Mouse (Mus musculus): ENCODE measurements around the gene Nfkbib. TPM values are rescaled to one million over a fixed set of nuclear protein-coding genes. Genes with fewer than 3 reads are reported as not detected.

Nfkbib gene
- polyA plus RNA-seq, 1 experiment from 2014 or later, result 29.5 TPM

GRCm38 (mm10) chr7:28807641-28808220 lies 40.4 kb upstream of the Nfkbib start:
- H3K27ac ChIP-seq (replicated peaks in 1 of 2; ENCODE audit: control insufficient read depth in 1 of 2, insufficient read depth in 1 of 2, low read depth in 2 of 2, low read length in 2 of 2), result peak overlapping the region; percentile 100
- H3K4me3 ChIP-seq (ENCODE audit: control insufficient read depth in 1 of 2, insufficient read depth in 1 of 2, low read depth in 1 of 2, low read length in 2 of 2), result peak overlapping the region; percentile 68 to 71
- WGBS, result 40% methylated on average over 7 of the region's 8 CpGs
- H3K9ac ChIP-seq (ENCODE audit: low read length), result peak overlapping the region; percentile 93
- no peak for ATAC-seq (ENCODE audit: insufficient number of reproducible peaks, insufficient read depth, low FRiP score, low read depth)
- H3K27me3 ChIP-seq (ENCODE audit: control insufficient read depth, insufficient read depth, low read length), result no peaks in the 10 kb centered on the region
- no peaks in the 10 kb centered on the region for H3K9me3 ChIP-seq (ENCODE audit: control insufficient read depth, low read length)
- peaks cover 22 to 34% of the 10 kb centered on the region in 2 experiments for H3K4me1 ChIP-seq (ENCODE audit: control insufficient read depth in 2 of 2, insufficient read depth in 2 of 2, low read length in 2 of 2)
- H3K4me2 ChIP-seq (ENCODE audit: low read length), result peak overlapping the region; percentile 97
- H3K36me3 ChIP-seq (ENCODE audit: control insufficient read depth, insufficient read depth, low read length), result peaks cover 10% of the 10 kb centered on the region

- H3K9ac ChIP-seq (ENCODE audit: low read length), result no peak overlapping the region
- 81% methylated on average over 4 of the region's 4 CpGs for WGBS
- no peak for ATAC-seq (ENCODE audit: insufficient number of reproducible peaks, insufficient read depth, low FRiP score, low read depth)
- H3K4me1 ChIP-seq (ENCODE audit: control insufficient read depth in 2 of 2, insufficient read depth in 2 of 2, low read length in 2 of 2), result peaks cover 20 to 33% of the 10 kb centered on the region in 2 experiments
- H3K36me3 ChIP-seq (ENCODE audit: control insufficient read depth, insufficient read depth, low read length), result peaks cover 1% of the 10 kb centered on the region
- H3K27ac ChIP-seq (replicated peaks in 1 of 2; ENCODE audit: control insufficient read depth in 1 of 2, insufficient read depth in 1 of 2, low read depth in 2 of 2, low read length in 2 of 2), result no peak overlapping the region
- H3K4me3 ChIP-seq (ENCODE audit: control insufficient read depth in 1 of 2, insufficient read depth in 1 of 2, low read depth in 1 of 2, low read length in 2 of 2), result no peak overlapping the region
- no peak overlapping the region for H3K4me2 ChIP-seq (ENCODE audit: low read length)
- H3K27me3 ChIP-seq (ENCODE audit: control insufficient read depth, insufficient read depth, low read length), result no peaks in the 10 kb centered on the region
- H3K9me3 ChIP-seq (ENCODE audit: control insufficient read depth, low read length), result no peaks in the 10 kb centered on the region
Observed at GRCm38 (mm10) chr7:28806869-28807268, 39.6 kb upstream of the Nfkbib start.

- H3K4me2 ChIP-seq (ENCODE audit: low read length), result no peak overlapping the region
- H3K4me1 ChIP-seq (ENCODE audit: control insufficient read depth in 2 of 2, insufficient read depth in 2 of 2, low read length in 2 of 2), result peaks cover 22 to 39% of the 10 kb centered on the region in 2 experiments
- no peaks in the 10 kb centered on the region for H3K36me3 ChIP-seq (ENCODE audit: control insufficient read depth, insufficient read depth, low read length)
- no peak for ATAC-seq (ENCODE audit: insufficient number of reproducible peaks, insufficient read depth, low FRiP score, low read depth)
- no peak overlapping the region for H3K9ac ChIP-seq (ENCODE audit: low read length)
- H3K27ac ChIP-seq (replicated peaks in 1 of 2; ENCODE audit: control insufficient read depth in 1 of 2, insufficient read depth in 1 of 2, low read depth in 2 of 2, low read length in 2 of 2), result peak overlapping the region; percentile 87 to 93
- WGBS, result 39% methylated on average over 4 of the region's 4 CpGs
- H3K4me3 ChIP-seq (ENCODE audit: control insufficient read depth in 1 of 2, insufficient read depth in 1 of 2, low read depth in 1 of 2, low read length in 2 of 2), result no peak overlapping the region
- no peaks in the 10 kb centered on the region for H3K27me3 ChIP-seq (ENCODE audit: control insufficient read depth, insufficient read depth, low read length)
- no peaks in the 10 kb centered on the region for H3K9me3 ChIP-seq (ENCODE audit: control insufficient read depth, low read length)
Observed at GRCm38 (mm10) chr7:28803756-28804155, 36.4 kb upstream of the Nfkbib start.

- WGBS, result 8% methylated on average over 10 of the region's 10 CpGs
Observed at GRCm38 (mm10) chr7:28802846-28803588, 35.7 kb upstream of the Nfkbib start.

GRCm38 (mm10) chr7:28801901-28802670 lies 34.8 kb upstream of the Nfkbib start:
- Histone ChIP-seq H3K4me3 (ENCODE audit: control insufficient read depth in 1 of 2, insufficient read depth in 1 of 2, low read depth in 1 of 2, low read length in 2 of 2) (no peak overlapping the region), H3K9me3 (ENCODE audit: control insufficient read depth, low read length) (no peaks in the 10 kb centered on the region), H3K4me1 (ENCODE audit: control insufficient read depth in 2 of 2, insufficient read depth in 2 of 2, low read length in 2 of 2) (peaks cover 14 to 31% of the 10 kb centered on the region in 2 experiments), H3K27ac (replicated peaks in 1 of 2; ENCODE audit: control insufficient read depth in 1 of 2, insufficient read depth in 1 of 2, low read depth in 2 of 2, low read length in 2 of 2) (peak overlapping the region; percentile 90 to 93), H3K9ac (ENCODE audit: low read length) (peak overlapping the region; percentile 47; the same call in 1 of the 2 replicates), H3K4me2 (ENCODE audit: low read length) (peak overlapping the region; percentile 40), H3K36me3 (ENCODE audit: control insufficient read depth, insufficient read depth, low read length) (no peaks in the 10 kb centered on the region), H3K27me3 (ENCODE audit: control insufficient read depth, insufficient read depth, low read length) (no peaks in the 10 kb centered on the region)
- 31% methylated on average over 10 of the region's 10 CpGs for whole genome bisulfite sequencing
- no peak for ATAC-seq (ENCODE audit: insufficient number of reproducible peaks, insufficient read depth, low FRiP score, low read depth)

More at GRCm38 (mm10) chr7:28802846-28803588, 35.7 kb upstream of the Nfkbib start:
- H3K36me3 ChIP-seq (ENCODE audit: control insufficient read depth, insufficient read depth, low read length), result no peaks in the 10 kb centered on the region
- peaks cover 20 to 36% of the 10 kb centered on the region in 2 experiments for H3K4me1 ChIP-seq (ENCODE audit: control insufficient read depth in 2 of 2, insufficient read depth in 2 of 2, low read length in 2 of 2)
- H3K4me3 ChIP-seq (ENCODE audit: control insufficient read depth in 1 of 2, insufficient read depth in 1 of 2, low read depth in 1 of 2, low read length in 2 of 2), result no peak overlapping the region
- H3K9me3 ChIP-seq (ENCODE audit: control insufficient read depth, low read length), result no peaks in the 10 kb centered on the region
- peak overlapping the region; percentile 40 for H3K4me2 ChIP-seq (ENCODE audit: low read length)
- peak; percentile 58; the same call in 1 of the 2 replicates for ATAC-seq (ENCODE audit: insufficient number of reproducible peaks, insufficient read depth, low FRiP score, low read depth)
- H3K27me3 ChIP-seq (ENCODE audit: control insufficient read depth, insufficient read depth, low read length), result no peaks in the 10 kb centered on the region
- peak overlapping the region; percentile 90 to 93 for H3K27ac ChIP-seq (replicated peaks in 1 of 2; ENCODE audit: control insufficient read depth in 1 of 2, insufficient read depth in 1 of 2, low read depth in 2 of 2, low read length in 2 of 2)
- H3K9ac ChIP-seq (ENCODE audit: low read length), result peak overlapping the region; percentile 47; the same call in 1 of the 2 replicates

GRCm38 (mm10) chr7:28801451-28801850 lies 34.1 kb upstream of the Nfkbib start:
- Histone ChIP-seq H3K4me3 (ENCODE audit: control insufficient read depth in 1 of 2, insufficient read depth in 1 of 2, low read depth in 1 of 2, low read length in 2 of 2) (no peak overlapping the region), H3K27me3 (ENCODE audit: control insufficient read depth, insufficient read depth, low read length) (no peaks in the 10 kb centered on the region), H3K4me2 (ENCODE audit: low read length) (no peak overlapping the region), H3K27ac (replicated peaks in 1 of 2; ENCODE audit: control insufficient read depth in 1 of 2, insufficient read depth in 1 of 2, low read depth in 2 of 2, low read length in 2 of 2) (peak overlapping the region; percentile 90 to 93), H3K36me3 (ENCODE audit: control insufficient read depth, insufficient read depth, low read length) (no peaks in the 10 kb centered on the region), H3K9ac (ENCODE audit: low read length) (no peak overlapping the region), H3K9me3 (ENCODE audit: control insufficient read depth, low read length) (no peaks in the 10 kb centered on the region), H3K4me1 (ENCODE audit: control insufficient read depth in 2 of 2, insufficient read depth in 2 of 2, low read length in 2 of 2) (peaks cover 19 to 34% of the 10 kb centered on the region in 2 experiments)
- 73% methylated on average over 3 of the region's 3 CpGs for WGBS
- no peak for ATAC-seq (ENCODE audit: insufficient number of reproducible peaks, insufficient read depth, low FRiP score, low read depth)

- 91% methylated on average over 9 of the region's 9 CpGs for WGBS
- no peak for ATAC-seq (ENCODE audit: insufficient number of reproducible peaks, insufficient read depth, low FRiP score, low read depth)
- Histone ChIP-seq H3K36me3 (ENCODE audit: control insufficient read depth, insufficient read depth, low read length) (no peaks in the 10 kb centered on the region), H3K9ac (ENCODE audit: low read length) (no peak overlapping the region), H3K4me2 (ENCODE audit: low read length) (no peak overlapping the region), H3K27ac (replicated peaks in 1 of 2; ENCODE audit: control insufficient read depth in 1 of 2, insufficient read depth in 1 of 2, low read depth in 2 of 2, low read length in 2 of 2) (no peak overlapping the region), H3K27me3 (ENCODE audit: control insufficient read depth, insufficient read depth, low read length) (no peaks in the 10 kb centered on the region), H3K4me1 (ENCODE audit: control insufficient read depth in 2 of 2, insufficient read depth in 2 of 2, low read length in 2 of 2) (peaks cover 24 to 34% of the 10 kb centered on the region in 2 experiments), H3K4me3 (ENCODE audit: control insufficient read depth in 1 of 2, insufficient read depth in 1 of 2, low read depth in 1 of 2, low read length in 2 of 2) (no peak overlapping the region), H3K9me3 (ENCODE audit: control insufficient read depth, low read length) (no peaks in the 10 kb centered on the region)
Observed at GRCm38 (mm10) chr7:28799994-28800393, 32.7 kb upstream of the Nfkbib start.
